Mouse (Mus musculus) mouse embryonic stem cell (cell line): ENCODE data around the gene Lhfpl3.
"Not testable (repeated sequence)": the region's sequence is repeated elsewhere in the genome, so short reads cannot be mapped to it uniquely, and the experiment has no call there.

Experiments
- in situ Hi-C, 2 experiments: fragments of 300-500 bp; cut with MboI; formaldehyde crosslinking; loops; 1 replicate in 1 of 2; 3 replicates in 1 of 2; pipeline ENCODE4 v1.14.3; 2019 to 2020; ENCODE audit warnings: low sequenced_read_pairs in 2 of 2, low pct_unique_long_range_greater_than_20kb in 1 of 2, mixed read lengths in 1 of 2; ENCODE audit not compliant: unreplicated experiment in 1 of 2

Gene Lhfpl3

DNA sequence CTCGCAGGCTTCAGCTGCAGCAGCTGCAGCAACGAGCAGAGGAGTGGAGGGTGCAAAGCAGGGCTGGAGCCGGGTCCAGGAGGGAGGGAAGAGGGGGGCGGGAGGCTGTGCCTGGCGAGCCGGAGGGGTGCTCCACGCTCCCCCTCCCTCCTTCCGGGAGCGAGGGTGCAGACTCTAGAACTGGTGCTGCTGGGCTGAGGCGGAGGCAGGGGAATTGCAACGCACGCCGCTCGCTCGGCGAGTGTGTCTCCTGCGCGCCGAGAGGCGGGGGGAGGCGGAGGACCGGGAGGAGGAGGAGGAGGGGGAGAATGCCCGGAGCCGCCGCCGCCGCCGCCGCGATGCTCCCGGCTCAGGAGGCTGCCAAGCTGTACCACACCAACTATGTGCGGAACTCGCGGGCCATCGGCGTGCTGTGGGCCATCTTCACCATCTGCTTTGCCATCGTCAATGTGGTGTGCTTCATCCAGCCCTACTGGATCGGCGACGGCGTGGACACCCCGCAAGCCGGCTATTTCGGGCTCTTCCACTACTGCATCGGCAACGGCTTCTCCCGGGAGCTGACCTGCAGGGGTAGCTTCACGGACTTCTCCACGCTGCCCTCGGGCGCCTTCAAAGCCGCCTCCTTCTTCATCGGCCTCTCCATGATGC, at the start of gene Lhfpl3:
Gene Lhfpl3, plus strand, starts transcription at position 175 of the 648 bp plus-strand sequence.
- in situ Hi-C loops: no loop called here

DNA sequence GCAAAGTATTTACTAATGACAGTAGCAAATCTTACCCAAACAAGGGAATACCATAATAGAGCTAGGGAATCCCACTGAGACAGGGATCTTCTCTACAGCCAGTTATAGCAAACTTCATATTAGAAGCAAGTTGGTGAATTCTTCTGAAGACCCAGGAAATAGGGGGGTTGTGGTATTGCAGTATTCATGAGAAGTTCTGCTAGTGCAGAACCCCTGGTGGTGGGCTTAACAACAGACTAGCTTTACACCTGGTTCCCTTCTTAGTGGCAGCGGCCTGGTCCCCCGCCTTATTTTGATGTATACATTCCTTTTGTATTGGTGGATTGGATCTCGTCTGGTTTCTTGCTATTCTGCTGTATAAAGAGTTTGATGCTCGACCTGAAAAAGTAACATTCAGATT, 39.6 kb upstream of the Lhfpl3 start:
- in situ Hi-C loops: not testable (repeated sequence)

DNA sequence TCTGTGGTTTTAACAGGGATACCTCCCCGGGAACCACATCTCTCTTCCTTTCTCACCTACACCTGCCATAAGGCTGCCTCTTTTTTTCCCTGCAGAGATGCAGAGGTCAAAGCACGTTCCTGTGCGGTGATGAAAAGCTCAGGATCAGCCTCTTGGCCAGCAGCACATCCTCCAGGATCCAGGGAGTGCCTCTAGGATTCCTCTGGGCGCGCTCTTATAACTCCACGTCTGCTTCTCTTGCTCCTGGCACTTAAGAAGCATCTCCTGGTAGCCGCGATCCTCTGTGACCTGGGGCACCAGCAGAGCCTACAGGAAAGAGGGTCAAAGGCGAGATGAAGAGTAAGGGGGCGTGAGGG, 352 bp upstream of the Lhfpl3 start:
- in situ Hi-C loops: no loop called here

DNA sequence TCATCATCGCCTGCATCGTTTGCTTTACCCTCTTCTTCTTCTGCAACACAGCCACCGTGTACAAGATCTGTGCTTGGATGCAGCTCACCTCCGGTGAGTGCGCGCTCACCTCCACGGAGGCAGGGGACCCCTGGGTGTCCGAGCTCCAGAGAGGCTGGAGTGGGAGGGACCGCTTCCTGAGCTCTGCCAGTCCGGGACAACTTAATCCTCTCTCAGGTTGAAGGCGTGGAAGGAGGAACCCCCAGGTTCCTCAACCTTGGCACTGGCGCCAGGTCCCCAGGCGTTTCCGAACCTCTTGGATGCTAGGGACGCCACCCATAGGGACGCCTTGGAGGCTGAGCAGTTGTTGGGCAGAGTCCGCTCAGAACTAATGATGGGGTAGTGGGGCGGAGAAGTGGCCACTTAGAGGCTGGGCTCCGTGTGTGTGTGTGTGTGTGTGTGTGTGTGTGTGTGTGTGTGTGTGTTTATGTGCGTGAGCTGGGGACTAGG, 718 bp downstream of the Lhfpl3 start:
- in situ Hi-C loops: no loop called here

DNA sequence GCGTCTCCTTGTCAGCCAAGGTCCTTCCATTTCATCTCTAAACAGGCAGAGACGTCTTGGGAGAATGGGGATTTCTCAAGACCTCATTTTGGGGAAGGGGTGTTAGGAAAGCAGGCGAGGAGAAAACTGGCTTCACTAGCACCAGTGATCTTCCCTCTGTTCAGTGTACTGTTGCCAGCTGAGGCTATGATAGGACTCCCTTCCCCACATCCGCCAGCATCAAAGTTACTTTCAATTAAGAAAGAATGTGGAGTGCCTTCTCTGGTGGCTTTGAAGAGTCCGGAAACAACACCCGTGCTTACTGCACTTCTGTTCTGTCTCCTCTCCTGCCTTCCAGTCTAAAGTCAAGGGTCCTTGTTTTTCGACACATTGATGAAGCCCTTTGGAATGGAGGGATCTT, 1.4 kb downstream of the Lhfpl3 start:
- in situ Hi-C loops: no loop called here

DNA sequence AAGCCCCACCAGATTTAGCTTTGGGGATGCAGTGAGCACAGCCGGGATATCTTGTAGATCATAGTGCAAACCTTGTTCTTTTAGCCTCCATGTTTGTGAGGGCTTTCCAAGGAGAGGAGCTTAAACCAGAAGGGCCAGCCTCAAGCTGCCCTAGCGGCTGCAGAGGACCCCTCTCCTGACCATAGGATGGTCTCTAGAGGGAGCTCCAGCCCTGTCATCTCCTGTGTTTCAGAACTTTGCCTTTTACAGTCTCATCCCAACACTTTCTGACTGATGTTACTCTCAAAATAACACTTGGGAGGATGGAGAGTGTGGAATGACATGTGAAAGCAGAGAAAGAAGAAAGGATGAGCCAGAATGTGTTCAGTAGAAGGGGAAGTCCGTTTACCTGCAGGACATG, 11.4 kb downstream of the Lhfpl3 start:
- in situ Hi-C loops: no loop called here

DNA sequence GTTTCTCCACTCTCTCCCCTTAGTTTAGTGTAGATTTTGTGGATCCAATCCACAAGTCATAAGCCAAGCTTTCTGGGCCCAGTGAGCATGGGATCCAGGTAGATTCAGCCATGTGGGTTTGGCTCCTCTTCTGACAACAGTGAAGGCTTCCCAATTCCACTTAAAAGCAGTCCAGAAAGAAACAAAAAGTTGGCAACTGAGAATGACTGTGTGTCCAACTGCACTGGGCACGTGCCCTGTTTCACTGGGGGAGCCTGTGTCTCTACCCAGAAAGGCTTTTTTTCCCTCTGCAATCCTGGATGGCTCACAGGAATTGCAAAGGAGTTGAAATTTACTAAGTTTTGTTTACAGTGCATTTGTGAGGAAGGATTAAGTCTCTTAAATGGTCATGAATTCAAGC, 24.9 kb downstream of the Lhfpl3 start:
- in situ Hi-C loops: no loop called here

DNA sequence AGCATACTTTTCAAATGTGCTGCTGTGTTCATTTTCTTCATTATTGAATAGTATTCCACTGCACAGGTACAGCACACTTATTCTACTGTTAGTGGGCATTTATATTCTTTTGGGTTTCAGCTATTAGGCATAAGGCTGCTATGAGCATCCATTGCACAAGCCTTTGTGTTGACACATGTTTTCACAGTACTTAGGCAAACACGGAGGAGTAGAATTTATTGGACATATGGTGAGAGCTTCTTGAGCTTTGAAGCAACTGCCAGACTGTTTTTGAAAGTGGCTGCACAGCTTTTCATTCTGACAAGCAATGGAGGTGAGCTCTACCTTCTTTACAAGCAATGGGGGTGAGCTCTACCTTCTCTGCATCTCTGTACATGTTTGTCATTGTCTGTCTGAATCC, 49.5 kb downstream of the Lhfpl3 start:
- in situ Hi-C loops: no loop called here

DNA sequence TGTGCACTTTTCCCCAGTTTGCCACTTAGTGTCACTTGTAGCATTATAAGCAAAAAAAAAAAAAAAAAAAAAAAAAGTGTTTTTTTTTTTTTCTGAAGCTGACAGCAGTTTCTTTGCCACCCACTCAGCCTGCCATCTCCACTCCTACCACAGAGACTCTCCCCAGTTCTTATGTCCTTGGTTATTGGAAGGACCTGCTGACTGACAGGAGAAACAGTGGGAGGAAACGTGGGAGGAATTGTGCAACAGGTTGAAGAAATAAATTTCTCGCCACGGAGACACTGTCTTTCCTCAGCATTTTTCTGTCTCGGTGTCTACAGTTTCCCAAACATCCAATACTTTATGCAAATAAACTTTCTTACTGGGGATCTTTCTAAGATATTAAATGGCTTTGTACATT, 67.6 kb downstream of the Lhfpl3 start:
- in situ Hi-C loops: no loop called here

DNA sequence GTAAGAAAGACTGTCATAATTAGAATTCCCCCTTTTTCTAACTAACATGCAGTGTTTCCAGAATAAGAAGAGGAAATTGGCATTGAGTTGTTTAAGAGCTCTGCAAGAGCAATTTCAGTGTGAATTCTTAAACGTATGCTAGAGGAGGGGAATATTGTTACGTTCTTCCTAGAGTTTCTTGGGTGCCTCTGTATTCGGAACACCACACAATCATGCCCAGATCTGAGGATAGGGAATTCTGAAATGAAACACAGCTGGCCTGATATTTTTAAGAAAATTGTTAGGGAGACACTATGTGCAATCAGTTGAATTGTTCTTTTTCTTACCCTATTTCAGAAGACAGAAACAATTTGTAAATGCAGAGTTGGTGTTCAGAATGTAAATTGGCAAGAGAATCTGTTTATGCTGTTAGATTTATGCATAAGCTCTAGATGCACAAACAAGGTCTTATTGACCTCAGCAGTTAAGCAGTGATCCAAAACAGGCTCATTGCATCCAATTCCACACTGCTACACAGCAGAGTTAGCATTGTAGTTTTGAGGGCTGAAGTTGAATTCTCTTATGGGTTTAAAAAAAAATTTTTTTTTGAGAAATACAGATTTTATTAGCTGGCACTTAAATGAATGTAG, 84.1 kb downstream of the Lhfpl3 start:
- in situ Hi-C loops: no loop called here

DNA sequence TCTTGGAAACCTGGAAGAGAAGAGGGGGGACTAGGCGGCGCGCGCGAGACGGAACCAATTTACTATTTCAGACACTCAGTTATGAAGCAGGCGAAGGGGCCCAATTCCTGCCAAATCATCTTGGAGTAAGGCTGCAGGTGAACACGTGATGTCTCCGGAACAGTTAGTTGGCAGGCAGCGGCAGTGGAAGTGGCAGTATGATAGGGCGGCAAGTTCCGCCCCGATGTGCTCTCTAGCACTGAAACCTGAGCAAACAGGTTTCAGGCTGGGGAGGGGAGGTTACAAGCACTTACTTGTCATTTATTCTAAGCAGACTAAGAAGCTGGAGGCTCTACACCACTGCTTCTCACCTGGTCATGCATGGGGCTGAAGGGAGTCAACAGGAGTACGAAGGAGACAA, 105.7 kb downstream of the Lhfpl3 start:
- in situ Hi-C loops: loop anchor here in 1 of 2 experiments (25.0 kb wide), 1 partner anchor 264 kb away; no protein-coding TSS in a partner anchor

DNA sequence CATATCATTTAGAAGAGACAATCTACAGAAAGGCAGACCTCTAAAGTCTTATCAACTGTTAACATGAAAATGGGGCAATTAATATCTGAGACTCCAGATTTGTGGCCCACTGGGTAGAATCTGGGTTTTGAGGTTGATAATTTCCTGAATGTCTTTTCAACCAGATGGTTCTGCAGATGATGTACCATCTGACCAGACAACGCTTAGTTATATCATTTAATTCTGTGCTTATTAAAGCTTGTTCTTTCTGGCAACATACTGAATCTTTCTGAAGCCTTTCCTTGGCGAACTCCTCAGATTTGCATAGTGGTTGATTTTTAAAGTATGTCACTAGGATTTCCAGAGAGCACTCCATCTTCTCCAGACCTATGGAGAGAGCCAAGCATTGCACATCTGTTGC, 107.6 kb downstream of the Lhfpl3 start:
- in situ Hi-C loops: loop anchor here in 1 of 2 experiments (25.0 kb wide), 1 partner anchor 266 kb away; no protein-coding TSS in a partner anchor

DNA sequence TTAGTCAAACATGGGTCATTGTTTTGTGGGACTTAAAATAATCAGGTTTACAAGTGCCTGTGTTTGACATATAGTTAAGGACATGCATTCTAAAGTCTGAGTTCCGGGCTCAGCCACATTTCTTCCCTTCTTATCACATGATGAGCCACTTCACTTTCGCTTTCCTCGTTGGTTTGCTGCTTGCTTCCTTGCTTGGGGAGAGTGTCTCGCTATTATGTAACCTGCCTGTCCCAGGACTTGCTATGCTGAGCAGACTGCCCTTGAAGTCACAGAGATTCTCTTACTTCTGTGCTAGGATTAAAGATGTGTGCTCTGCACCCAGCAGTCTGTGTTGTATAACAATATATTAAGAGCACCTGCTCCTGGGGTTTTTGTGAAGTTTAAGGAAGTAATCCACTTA, 110.6 kb downstream of the Lhfpl3 start:
- in situ Hi-C loops: loop anchor here in 1 of 2 experiments (25.0 kb wide), 1 partner anchor 269 kb away; no protein-coding TSS in a partner anchor

DNA sequence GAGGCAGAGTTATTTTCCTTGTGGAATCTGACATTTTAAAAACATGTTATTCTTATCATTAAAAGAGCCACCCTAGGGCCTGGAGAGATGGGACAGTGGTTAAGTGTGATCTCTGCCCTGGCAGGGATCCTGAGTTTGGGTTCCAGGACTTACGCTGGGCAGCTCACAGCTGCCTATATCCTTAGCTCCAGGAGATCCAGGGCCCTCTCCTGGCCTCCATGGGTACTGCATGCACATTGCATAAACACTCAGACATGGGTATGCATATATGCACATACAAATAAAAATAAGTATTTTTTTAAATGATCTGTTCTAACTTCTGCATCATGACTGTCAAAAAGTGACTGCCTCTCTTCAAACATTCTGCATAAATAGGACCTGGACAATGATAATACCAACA, 115.5 kb downstream of the Lhfpl3 start:
- in situ Hi-C loops: loop anchor here in 1 of 2 experiments (25.0 kb wide), 1 partner anchor 274 kb away; no protein-coding TSS in a partner anchor

DNA sequence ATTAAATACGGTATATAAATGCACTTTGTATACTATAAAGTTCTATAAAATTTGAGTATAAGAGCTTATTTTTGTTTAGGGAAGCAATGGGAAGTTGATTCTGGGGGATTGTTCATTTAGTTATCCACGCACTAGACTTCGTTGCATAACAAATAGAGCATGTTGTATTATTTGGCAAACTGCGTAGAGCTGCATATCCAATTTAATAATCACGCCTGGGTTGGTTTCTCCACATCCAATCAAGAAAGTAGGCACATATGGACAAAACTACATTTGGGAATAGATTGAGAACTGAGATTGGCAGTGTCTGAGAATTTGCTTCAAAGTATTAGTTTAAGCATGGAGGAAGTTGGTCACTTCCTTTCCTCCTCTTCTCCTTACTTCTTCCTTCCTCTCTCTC, 123.2 kb downstream of the Lhfpl3 start:
- in situ Hi-C loops: loop anchor here in 1 of 2 experiments (25.0 kb wide), 1 partner anchor 282 kb away; no protein-coding TSS in a partner anchor

DNA sequence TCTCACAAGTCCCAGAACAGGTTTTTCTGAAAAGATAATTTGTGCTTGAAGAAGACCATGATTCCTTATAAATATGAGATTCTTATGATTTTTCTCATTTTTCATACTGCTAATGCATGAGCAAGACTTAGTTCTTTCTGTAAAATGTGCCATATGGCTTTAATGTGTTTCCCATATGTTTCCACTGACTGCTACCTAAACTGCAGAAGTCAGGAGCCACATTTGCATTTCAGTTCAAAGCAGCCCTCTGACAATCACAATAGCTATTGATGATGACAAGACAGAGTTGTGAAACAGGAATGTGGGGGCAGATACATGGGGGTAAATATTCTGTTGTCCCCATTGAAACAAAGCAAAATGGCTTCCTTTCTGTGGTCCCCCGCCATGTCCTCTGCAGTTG, 126.6 kb downstream of the Lhfpl3 start:
- in situ Hi-C loops: loop anchor here in 1 of 2 experiments (25.0 kb wide), 1 partner anchor 285 kb away; no protein-coding TSS in a partner anchor

DNA sequence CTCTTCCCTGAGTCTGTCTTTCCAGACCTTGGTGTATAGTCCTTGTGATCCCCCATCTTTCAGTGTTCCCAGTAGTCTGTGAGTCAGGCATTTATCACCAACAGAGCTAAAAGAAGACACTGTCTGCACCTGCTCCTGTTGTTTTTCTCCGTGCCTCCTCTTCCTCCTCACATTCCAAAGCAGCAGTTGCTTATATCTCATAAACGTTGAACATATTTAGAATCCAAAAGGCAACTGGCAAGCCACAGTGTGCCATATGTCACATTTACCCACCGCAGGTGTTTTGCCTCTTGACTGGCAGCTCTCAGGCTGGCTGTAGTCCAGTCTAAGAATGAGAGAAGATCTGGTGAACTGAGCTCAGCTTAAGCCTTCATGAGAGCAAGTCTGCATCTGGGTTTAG, 142.5 kb downstream of the Lhfpl3 start:
- in situ Hi-C loops: no loop called here

DNA sequence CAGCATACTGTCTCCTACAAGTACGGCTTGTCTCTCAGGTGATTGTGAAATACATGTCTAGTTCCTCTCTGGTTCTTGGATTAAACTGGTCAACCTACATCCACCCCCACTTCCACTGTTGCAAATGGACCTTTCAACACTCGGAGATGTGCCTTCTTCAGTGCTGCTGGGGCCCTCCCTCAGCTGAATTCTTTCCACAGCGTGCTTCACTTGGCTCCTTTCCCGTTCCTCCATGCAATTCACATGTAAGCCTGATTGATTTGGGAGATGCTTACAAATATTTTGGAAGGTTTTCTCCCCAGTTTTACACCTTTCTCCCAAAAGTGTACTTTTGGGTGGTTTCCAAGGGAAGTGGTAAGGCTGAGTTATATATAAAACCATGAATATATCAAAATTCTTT, 143.6 kb downstream of the Lhfpl3 start:
- in situ Hi-C loops: no loop called here

DNA sequence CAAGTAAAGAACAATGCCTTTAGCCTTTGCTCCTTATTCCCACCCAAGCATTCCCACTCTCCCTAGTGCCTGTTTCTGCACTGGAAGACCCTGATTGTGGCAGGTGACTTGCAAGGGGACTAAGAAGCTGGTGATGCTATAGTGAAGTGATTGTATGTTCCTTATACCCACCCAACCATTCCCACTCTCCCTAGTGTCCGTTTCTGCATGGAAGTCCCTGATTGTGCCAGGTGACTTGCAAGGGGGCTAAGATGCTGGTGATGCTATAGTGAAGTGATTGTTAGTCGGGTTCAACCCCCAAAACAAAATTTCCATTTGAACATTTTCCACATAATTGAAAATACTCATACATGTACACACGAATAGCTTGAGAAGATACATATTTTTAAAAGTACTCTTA, 151.4 kb downstream of the Lhfpl3 start:
- in situ Hi-C loops: no loop called here
